Mouse (Mus musculus) small intestine, adult 2 months (tissue): ENCODE results near the gene Snap47.

ENCODE experiments used
- CTCF ChIP-seq: fragments of 200-500 bp; IDR thresholded peaks from 2 replicates; pipeline ENCODE4 v1.5.1; 2012; ENCODE audit warnings: low read depth, mild to moderate bottlenecking, control low read depth, inconsistent platforms, low read length, moderate library complexity, mixed read lengths; ENCODE audit not compliant: insufficient replicate concordance, insufficient read length; ENCODE audit errors: extremely low read depth
- POLR2A ChIP-seq: fragments of 200-500 bp; IDR thresholded peaks from 2 replicates; pipeline ENCODE4 v1.6.1; 2012; ENCODE audit warnings: low read depth, mild to moderate bottlenecking, control low read depth, inconsistent platforms, low read length, moderate library complexity

DNA sequence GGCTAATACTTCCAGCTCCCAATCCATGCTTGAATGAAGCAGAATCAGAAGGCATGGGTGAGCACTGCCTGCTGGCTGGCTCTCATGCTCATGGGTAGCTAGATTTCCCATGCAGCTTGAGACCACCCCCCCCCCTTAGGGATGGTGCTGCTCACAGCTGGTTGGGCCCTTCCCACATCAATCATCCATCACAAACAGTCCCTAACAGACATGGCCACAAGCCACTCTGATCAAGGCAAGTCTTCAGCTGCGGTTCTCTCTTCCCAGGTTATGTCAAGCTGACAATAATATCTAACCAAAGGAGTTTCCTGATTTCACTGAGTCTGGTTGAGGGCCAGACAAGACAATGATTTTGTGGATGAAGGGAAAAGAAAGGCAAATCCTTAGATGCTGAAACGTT is 50.1 kb downstream of the Snap47 start:
- TF ChIP-seq POLR2A (no peak), CTCF (no peak)
